Mouse (Mus musculus) heart, postnatal 0 days (tissue): ENCODE results near the gene Gpatch8. TPM values are rescaled to one million over a fixed set of nuclear protein-coding genes. Genes with fewer than 3 reads are reported as not detected.
A peak's percentile ranks its signal among the peaks of the same experiment; 100 is the strongest.

Source experiments
- ATAC-seq: fragments of 200-750 bp; cut with Nextera tagmentation; 2 replicates; pipeline ENCODE4 v1.8.0; 2017; ENCODE audit warnings: low read depth, moderate number of reproducible peaks, moderate library complexity; ENCODE audit not compliant: insufficient read depth
- DNase-seq: peaks from one replicate; pipeline ENCODE4 v3.0.0-alpha.2; 2016; ENCODE audit warnings: low spot score
- H3K27ac ChIP-seq: fragments of 300-500 bp; sonication (generic); 2 replicates; pipeline ENCODE4 v1.5.1; 2014; ENCODE audit warnings: low read depth, mild to moderate bottlenecking
- H3K27me3 ChIP-seq: fragments of 300-500 bp; sonication (generic); 2 replicates; pipeline ENCODE4 v1.6.1; 2014; ENCODE audit warnings: low read length, mixed read lengths; ENCODE audit not compliant: control insufficient read depth, insufficient read depth
- H3K36me3 ChIP-seq: fragments of 300-500 bp; sonication (generic); replicated peaks from 2 replicates; pipeline ENCODE4 v1.6.1; 2014; ENCODE audit warnings: low read length, mixed read lengths; ENCODE audit not compliant: control insufficient read depth, insufficient read depth
- H3K4me1 ChIP-seq: fragments of 300-500 bp; sonication (generic); 2 replicates; pipeline ENCODE4 v1.6.1; 2014; ENCODE audit warnings: antibody characterized with exemption; ENCODE audit not compliant: control insufficient read depth, insufficient read depth
- H3K4me2 ChIP-seq: fragments of 300-500 bp; sonication (generic); 2 replicates; pipeline ENCODE4 v1.6.1; 2014; ENCODE audit warnings: low read depth, mild to moderate bottlenecking, low read length, moderate library complexity
- H3K4me3 ChIP-seq: fragments of 300-500 bp; sonication (generic); 2 replicates; pipeline ENCODE4 v1.5.1; 2014; ENCODE audit warnings: low read depth, low read length
- H3K9ac ChIP-seq: fragments of 300-500 bp; sonication (generic); replicated peaks from 2 replicates; pipeline ENCODE4 v1.6.1; 2014; ENCODE audit warnings: low read depth, low read length, mixed read lengths
- H3K9me3 ChIP-seq: fragments of 300-500 bp; sonication (generic); replicated peaks from 2 replicates; pipeline ENCODE4 v1.6.1; 2016; ENCODE audit warnings: low read length; ENCODE audit not compliant: control insufficient read depth
- CTCF ChIP-seq: IDR thresholded peaks from 2 replicates; pipeline ENCODE4 v1.5.1; 2016; ENCODE audit warnings: antibody characterized with exemption, control low read depth, low read depth
- EP300 ChIP-seq: IDR thresholded peaks from 2 replicates; pipeline ENCODE4 v1.6.1; 2016; ENCODE audit warnings: antibody characterized with exemption, low read depth
- WGBS: fragments of 180-500 bp; shearing (Covaris S2); extraction: QIAGEN DNeasy Blood & Tissue Kit; methylation state at CpG from one replicate; pipeline ENCODE4 v1.1.7; 2014; 5-methylcytosine and 5-hydroxymethylcytosine counted together
- polyA plus RNA-seq: library from polyadenylated mRNA; unstranded; fragments of >200 nt; fragmentation: Nextera tagmentation; extraction: Ambion mirVana; gene quantifications from 2 replicates; pipeline ENCODE4 v1.2.1, GENCODE M21; 2015
- total RNA-seq: library from RNA; depleted of rRNA; stranded (reverse); fragments of >200 nt; gene quantifications from 2 replicates; pipeline ENCODE4 v1.2.3, GENCODE M21; 2014; ENCODE audit warnings: low replicate concordance

Gene Gpatch8
- total and polyA plus RNA-seq, 2 experiments from 2014 or later: 25.8 to 40.8 TPM

GRCm38 (mm10) chr11:102514793-102515424 is 41.3 kb downstream of the Gpatch8 start:
- H3K9me3 ChIP-seq: no peaks in the 10 kb centered on the region
- peaks cover 30% of the 10 kb centered on the region; the same call in 1 of the 2 replicates for H3K36me3 ChIP-seq
- no peak overlapping the region for H3K27ac ChIP-seq
- no peak for TF ChIP-seq CTCF
- no peak for TF ChIP-seq EP300
- H3K4me3 ChIP-seq: no peak overlapping the region
- no peak overlapping the region for H3K9ac ChIP-seq
- no peak overlapping the region for H3K4me2 ChIP-seq
- H3K27me3 ChIP-seq: no peaks in the 10 kb centered on the region
- ATAC-seq (no peak), DNase-seq (no peak)
- 78% methylated on average over 1 of the region's 1 CpGs for WGBS
- H3K4me1 ChIP-seq: no peaks in the 10 kb centered on the region

- ATAC-seq: no peak; the same call in 1 of the 2 replicates
- H3K36me3 ChIP-seq: peaks cover 30% of the 10 kb centered on the region; the same call in 1 of the 2 replicates
- H3K4me3 ChIP-seq: no peak overlapping the region
- no peaks in the 10 kb centered on the region for H3K4me1 ChIP-seq
- H3K27me3 ChIP-seq: no peaks in the 10 kb centered on the region
- no peak overlapping the region for H3K4me2 ChIP-seq
- peak overlapping the region; percentile 41; the same call in 1 of the 2 replicates for H3K27ac ChIP-seq
- TF ChIP-seq EP300 (no peak), CTCF (no peak)
- 69% methylated on average over 6 of the region's 6 CpGs for WGBS
- H3K9ac ChIP-seq: no peak overlapping the region
- DNase-seq: no peak
- H3K9me3 ChIP-seq: no peaks in the 10 kb centered on the region
These were observed 46.0 kb downstream of the Gpatch8 start for GRCm38 (mm10) chr11:102510226-102510625.

- no peak overlapping the region for H3K4me3 ChIP-seq
- no peaks in the 10 kb centered on the region for H3K27me3 ChIP-seq
- no peak overlapping the region for H3K9ac ChIP-seq
- DNase-seq: no peak
- peaks cover 50% of the 10 kb centered on the region for H3K36me3 ChIP-seq
- ATAC-seq: no peak
- H3K9me3 ChIP-seq: no peaks in the 10 kb centered on the region
- no peak overlapping the region for H3K4me2 ChIP-seq
- H3K27ac ChIP-seq: no peak overlapping the region
- no peak for TF ChIP-seq EP300
- no peak for TF ChIP-seq CTCF
- 60% methylated on average over 2 of the region's 2 CpGs for WGBS
- H3K4me1 ChIP-seq: 0 out of 2 replicates have a peak, but pooled peaks cover 9% of the 10 kb centered on the region
These were observed 59.5 kb downstream of the Gpatch8 start for GRCm38 (mm10) chr11:102496732-102497131.

GRCm38 (mm10) chr11:102496206-102496605 is 60.0 kb downstream of the Gpatch8 start:
- ATAC-seq (no peak), DNase-seq (no peak)
- TF ChIP-seq EP300: no peak
- TF ChIP-seq CTCF: no peak
- H3K4me1 ChIP-seq: 0 out of 2 replicates have a peak, but pooled peaks cover 9% of the 10 kb centered on the region
- no peak overlapping the region for H3K27ac ChIP-seq
- H3K27me3 ChIP-seq: no peaks in the 10 kb centered on the region
- no peak overlapping the region for H3K4me2 ChIP-seq
- no peak overlapping the region for H3K9ac ChIP-seq
- H3K4me3 ChIP-seq: no peak overlapping the region
- WGBS: 80% methylated on average over 2 of the region's 2 CpGs
- peaks cover 49% of the 10 kb centered on the region for H3K36me3 ChIP-seq
- no peaks in the 10 kb centered on the region for H3K9me3 ChIP-seq

- H3K36me3 ChIP-seq: peaks cover 44% of the 10 kb centered on the region
- no peak for ATAC-seq
- 86% methylated on average over 5 of the region's 5 CpGs for WGBS
These were observed 60.5 kb downstream of the Gpatch8 start for GRCm38 (mm10) chr11:102495742-102496141.

More at GRCm38 (mm10) chr11:102495742-102496141, 60.5 kb downstream of the Gpatch8 start:
- no peak overlapping the region for H3K9ac ChIP-seq
- H3K9me3 ChIP-seq: no peaks in the 10 kb centered on the region
- H3K4me2 ChIP-seq: no peak overlapping the region
- H3K4me3 ChIP-seq: no peak overlapping the region
- H3K27ac ChIP-seq: no peak overlapping the region
- TF ChIP-seq EP300 (no peak), CTCF (no peak)
- DNase-seq: no peak
- H3K4me1 ChIP-seq: 0 out of 2 replicates have a peak, but pooled peaks cover 9% of the 10 kb centered on the region
- H3K27me3 ChIP-seq: no peaks in the 10 kb centered on the region
